Mouse (Mus musculus): Measurements from ENCODE around the gene Zxdb.
"Not testable (repeated sequence)": the region's sequence is repeated elsewhere in the genome, so short reads cannot be mapped to it uniquely, and the experiment has no call there.

- TF ChIP-seq CTCF (IDR thresholded peaks at IDR 0.05; ENCODE audit: borderline replicate concordance, insufficient read depth, low read length); POLR2A (IDR thresholded peaks at IDR 0.05; ENCODE audit: low read depth, low read length): not testable (repeated sequence)
Observed at GRCm38 (mm10) chrX:94724192-94724971, at the start of gene Zxdb.

All from embryonic fibroblast, embryonic 13.5 days (primary cell).